Mouse (Mus musculus): ENCODE data around the gene Kif3c.

DNA sequence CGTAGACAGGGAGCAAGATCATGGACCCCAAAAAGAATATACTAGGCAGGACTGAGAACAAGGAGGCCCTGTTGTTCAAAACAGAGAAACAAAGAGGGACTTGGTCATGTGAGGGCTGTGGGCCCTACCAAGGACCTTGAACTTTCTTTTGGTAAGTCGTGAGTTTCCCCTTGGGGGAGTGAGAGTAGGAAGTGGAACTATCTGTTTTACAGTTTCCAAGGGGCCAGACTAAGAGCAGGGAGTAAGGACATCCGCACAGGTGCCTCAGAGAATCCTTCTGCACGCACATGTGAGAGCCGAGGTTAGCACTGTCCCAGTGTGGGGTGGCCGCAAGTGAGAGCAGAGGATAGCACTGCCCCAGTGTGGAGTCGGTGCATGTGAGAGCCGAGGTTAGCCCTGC lies 9.9 kb upstream of the Kif3c start:
- TF ChIP-seq POLR2A (IDR thresholded peaks at IDR 0.05; ENCODE audit: low read depth, low read length), result no peak
- TF ChIP-seq CTCF (IDR thresholded peaks at IDR 0.05; ENCODE audit: borderline replicate concordance, insufficient read depth, low read length), result no peak

Measured in embryonic fibroblast, embryonic 13.5 days (primary cell).